Mouse (Mus musculus): Measurements from ENCODE around the gene Phyhipl. TPM values are rescaled to one million over a fixed set of nuclear protein-coding genes. Genes with fewer than 3 reads are reported as not detected.
A peak's percentile ranks its signal among the peaks of the same experiment; 100 is the strongest.

Phyhipl gene
- polyA plus RNA-seq (2016; fragmentation: Nextera tagmentation; extraction: Ambion mirVana): 131 and 135 TPM in 2 replicates

DNA sequence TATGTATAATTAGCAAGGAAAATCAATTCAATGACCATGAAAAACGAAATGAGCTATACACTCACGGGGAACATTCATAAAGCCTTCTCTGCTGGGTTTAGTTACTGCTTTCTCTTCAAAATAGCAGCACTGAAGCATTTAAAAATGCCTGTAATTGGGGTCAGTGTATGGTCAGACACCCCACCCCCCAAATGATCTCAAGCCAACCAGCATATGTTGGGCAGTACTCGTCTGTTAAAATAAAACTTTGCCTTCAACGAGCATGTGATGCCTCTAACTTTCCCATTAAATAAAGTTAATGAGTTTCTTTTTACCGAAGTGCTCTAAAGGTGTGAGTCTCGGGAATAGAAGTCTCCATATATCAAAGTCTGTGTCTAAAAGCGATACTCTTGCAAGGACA, at the start of gene Phyhipl:
Gene Phyhipl, minus strand, starts transcription at position 138 of the 400 bp plus-strand sequence.
- Histone ChIP-seq H3K4me3 (no peak within 1 kb of the TSS), H3K9ac (no peak within 1 kb of the TSS), H3K4me2 (replicated peaks) (no peak within 1 kb of the TSS), H3K9me3 (replicated peaks) (0 out of 2 replicates have a peak, but pooled peaks cover 5% of the 10 kb centered on the region), H3K27me3 (no peaks in the 10 kb centered on the region), H3K36me3 (no peaks in the 10 kb centered on the region), H3K27ac (no peak within 1 kb of the TSS), H3K4me1 (peaks cover 18% of the 10 kb centered on the region)
- peak; percentile 48; the same call in 1 of the 2 replicates for ATAC-seq (ENCODE audit: low FRiP score)
- WGBS: 42% methylated on average over 7 of the region's 7 CpGs

DNA sequence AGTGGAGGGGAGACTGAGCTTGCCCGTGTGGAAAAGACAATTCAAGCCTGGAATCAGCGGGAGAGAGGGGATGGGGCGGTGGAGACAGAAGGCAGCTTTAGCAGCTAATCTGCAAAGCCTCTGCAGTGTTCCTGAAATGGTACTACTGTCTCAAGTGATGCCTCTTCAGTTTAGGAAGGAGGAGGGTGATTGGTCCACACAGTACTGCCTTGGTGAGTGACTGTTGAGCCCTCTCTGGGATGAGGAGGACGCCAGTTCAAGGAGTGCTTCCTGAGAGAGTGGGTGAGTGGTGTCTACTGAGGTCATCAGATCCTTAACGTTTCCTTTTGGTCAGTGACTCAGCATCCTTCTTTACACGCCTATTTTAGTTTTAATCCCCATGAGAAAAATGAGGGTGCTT, 47.4 kb upstream of the Phyhipl start:
- ATAC-seq (ENCODE audit: low FRiP score): no peak
- Histone ChIP-seq H3K4me2 (replicated peaks) (no peak overlapping the region), H3K27me3 (no peaks in the 10 kb centered on the region), H3K36me3 (no peaks in the 10 kb centered on the region), H3K4me3 (no peak overlapping the region), H3K9ac (no peak overlapping the region), H3K9me3 (replicated peaks) (no peaks in the 10 kb centered on the region), H3K4me1 (no peaks in the 10 kb centered on the region), H3K27ac (no peak overlapping the region)
- WGBS: 67% methylated on average over 6 of the region's 6 CpGs

DNA sequence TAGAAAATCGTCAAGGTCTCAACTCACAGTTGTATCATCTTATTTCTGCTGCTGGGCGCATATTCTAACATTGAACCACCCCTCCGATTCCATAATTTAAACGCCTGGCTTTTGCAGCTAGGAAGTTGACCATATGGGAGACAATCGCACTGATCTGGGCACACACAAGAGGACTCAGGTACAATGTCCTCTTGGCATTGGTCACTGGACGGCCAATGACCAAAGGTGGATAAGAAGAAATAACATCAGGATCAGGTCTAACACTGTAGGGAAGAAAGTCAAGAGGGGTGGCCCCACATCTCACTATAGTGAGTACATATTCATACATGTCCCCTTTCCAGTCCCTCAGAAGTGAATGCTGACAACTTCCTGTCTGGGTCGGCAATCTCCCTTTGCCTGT, 43.8 kb upstream of the Phyhipl start:
- 92% methylated on average over 7 of the region's 7 CpGs for WGBS
- Histone ChIP-seq H3K4me1 (0 out of 2 replicates have a peak, but pooled peaks cover 2% of the 10 kb centered on the region), H3K27me3 (no peaks in the 10 kb centered on the region), H3K4me3 (no peak overlapping the region), H3K9ac (no peak overlapping the region), H3K36me3 (no peaks in the 10 kb centered on the region), H3K27ac (no peak overlapping the region), H3K4me2 (replicated peaks) (no peak overlapping the region), H3K9me3 (replicated peaks) (no peaks in the 10 kb centered on the region)
- ATAC-seq (ENCODE audit: low FRiP score): no peak

DNA sequence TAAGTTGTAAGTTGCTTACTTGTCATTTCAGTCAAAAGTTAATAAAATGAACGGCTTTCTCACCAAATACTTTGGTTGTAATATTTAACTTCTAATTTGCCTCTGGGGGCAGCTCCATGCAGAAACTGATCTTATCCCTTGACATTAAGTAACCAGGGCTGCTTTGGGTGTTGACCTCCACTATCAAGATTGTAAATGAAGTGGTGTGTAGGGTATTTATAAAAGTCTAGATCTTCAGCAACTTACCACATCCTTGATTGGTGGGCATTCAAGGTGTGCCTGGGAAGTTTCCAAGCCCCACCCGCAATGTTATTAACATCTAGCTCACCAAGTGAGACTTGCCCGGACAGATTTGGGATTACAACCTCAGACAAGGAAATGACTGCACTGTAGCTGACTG, 42.2 kb upstream of the Phyhipl start:
- no peak for ATAC-seq (ENCODE audit: low FRiP score)
- Histone ChIP-seq H3K4me3 (no peak overlapping the region), H3K4me1 (0 out of 2 replicates have a peak, but pooled peaks cover 2% of the 10 kb centered on the region), H3K9ac (no peak overlapping the region), H3K4me2 (replicated peaks) (no peak overlapping the region), H3K36me3 (no peaks in the 10 kb centered on the region), H3K27me3 (no peaks in the 10 kb centered on the region), H3K9me3 (replicated peaks) (no peaks in the 10 kb centered on the region), H3K27ac (no peak overlapping the region)
- WGBS: 93% methylated on average over 3 of the region's 3 CpGs

DNA sequence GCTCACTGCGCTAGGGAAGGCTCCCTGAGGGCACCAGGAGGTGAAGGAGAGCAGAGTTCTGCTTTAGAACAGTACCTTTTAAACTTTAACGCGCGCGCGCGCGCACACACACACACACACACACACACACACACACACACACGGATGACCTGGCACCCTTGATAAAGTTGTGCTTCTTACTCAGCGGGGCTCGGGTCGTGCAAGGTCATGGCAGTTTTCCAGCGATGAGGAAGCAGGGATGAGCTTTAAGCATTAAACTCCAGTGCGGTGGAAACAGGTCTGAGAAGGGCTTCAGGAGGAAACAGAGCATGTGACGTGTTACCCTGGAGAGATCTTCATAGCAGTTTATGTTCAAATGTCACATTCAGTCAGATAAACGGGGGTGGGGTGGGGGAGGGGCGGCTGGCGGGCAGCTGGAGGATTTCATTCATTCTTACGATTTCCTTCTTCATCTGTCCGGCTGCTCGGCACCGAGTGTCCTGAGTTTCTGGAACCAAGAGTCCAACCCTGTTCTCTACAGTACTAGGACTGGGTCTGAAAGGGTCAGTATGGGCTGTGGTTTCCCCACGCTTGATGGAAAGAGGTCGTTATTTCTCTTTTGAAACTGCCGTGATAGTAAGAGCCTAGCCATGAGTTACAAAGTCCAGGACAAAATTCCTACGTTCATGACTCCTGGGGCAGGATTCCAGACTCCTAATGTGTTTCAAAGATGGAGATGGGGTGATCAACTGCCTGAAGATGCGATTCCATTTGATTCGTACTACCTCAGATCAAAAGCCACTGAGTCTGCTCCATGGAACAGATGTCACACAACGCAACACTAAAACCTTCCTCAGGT, 41.2 kb upstream of the Phyhipl start:
- H3K9me3 ChIP-seq (replicated peaks): no peaks in the 10 kb centered on the region
- H3K9ac ChIP-seq: no peak overlapping the region
- 0 out of 2 replicates have a peak, but pooled peaks cover 2% of the 10 kb centered on the region for H3K4me1 ChIP-seq
- H3K4me2 ChIP-seq (replicated peaks): no peak overlapping the region
- WGBS: 85% methylated on average over 29 of the region's 29 CpGs
- H3K4me3 ChIP-seq: no peak overlapping the region
- ATAC-seq (ENCODE audit: low FRiP score): no peak
- no peak overlapping the region for H3K27ac ChIP-seq
- no peaks in the 10 kb centered on the region for H3K36me3 ChIP-seq
- no peaks in the 10 kb centered on the region for H3K27me3 ChIP-seq

DNA sequence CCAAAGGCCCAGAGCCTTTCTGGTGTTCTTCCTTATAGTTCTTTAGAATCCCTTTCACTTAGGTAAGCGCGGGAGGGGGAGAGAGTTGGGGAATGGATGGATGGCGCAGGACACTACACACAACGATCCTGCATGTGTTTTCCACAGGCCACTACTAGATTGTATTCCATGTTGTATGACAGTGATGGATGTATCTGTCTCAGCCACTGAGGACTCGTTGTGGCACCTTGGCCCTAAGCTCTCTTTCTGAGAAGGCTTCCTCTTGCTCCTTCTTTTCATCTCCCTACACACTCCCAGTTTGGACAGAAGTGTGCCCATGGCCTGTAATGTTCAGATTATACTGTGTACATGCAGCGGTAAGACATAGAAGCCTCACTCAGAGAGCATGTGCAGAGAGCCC, 33.6 kb upstream of the Phyhipl start:
- H3K27me3 ChIP-seq: no peaks in the 10 kb centered on the region
- H3K4me3 ChIP-seq: no peak overlapping the region
- no peak overlapping the region for H3K9ac ChIP-seq
- ATAC-seq (ENCODE audit: low FRiP score): no peak
- H3K27ac ChIP-seq: no peak overlapping the region
- H3K9me3 ChIP-seq (replicated peaks): peaks cover 5% of the 10 kb centered on the region; the same call in 1 of the 2 replicates
- peaks cover 6% of the 10 kb centered on the region for H3K4me1 ChIP-seq
- 80% methylated on average over 6 of the region's 6 CpGs for WGBS
- H3K4me2 ChIP-seq (replicated peaks): no peak overlapping the region
- no peaks in the 10 kb centered on the region for H3K36me3 ChIP-seq

DNA sequence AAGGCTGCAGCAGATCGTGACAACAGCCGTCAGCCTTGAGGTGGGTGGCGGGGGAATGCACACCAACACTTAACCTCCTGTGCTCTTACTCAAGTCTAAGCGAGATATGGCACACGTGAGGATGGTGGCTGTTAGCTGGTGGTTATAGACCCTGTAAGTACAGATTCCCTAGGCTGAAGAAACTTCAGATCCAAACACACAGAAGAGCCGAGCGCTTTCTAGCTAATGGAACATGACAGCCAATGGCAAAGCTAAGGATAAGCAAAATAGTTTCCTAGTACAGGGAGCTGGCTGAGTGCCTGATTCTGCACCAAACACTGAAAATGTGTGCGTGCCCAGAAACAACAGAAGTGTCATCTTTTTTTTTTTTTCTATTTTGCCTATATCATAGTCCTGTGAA, 33.1 kb upstream of the Phyhipl start:
- H3K4me1 ChIP-seq: peaks cover 6% of the 10 kb centered on the region
- no peaks in the 10 kb centered on the region for H3K36me3 ChIP-seq
- no peak for ATAC-seq (ENCODE audit: low FRiP score)
- 61% methylated on average over 8 of the region's 8 CpGs for WGBS
- H3K9me3 ChIP-seq (replicated peaks): peaks cover 5% of the 10 kb centered on the region; the same call in 1 of the 2 replicates
- H3K9ac ChIP-seq: no peak overlapping the region
- H3K4me2 ChIP-seq (replicated peaks): no peak overlapping the region
- no peak overlapping the region for H3K27ac ChIP-seq
- no peaks in the 10 kb centered on the region for H3K27me3 ChIP-seq
- no peak overlapping the region for H3K4me3 ChIP-seq

DNA sequence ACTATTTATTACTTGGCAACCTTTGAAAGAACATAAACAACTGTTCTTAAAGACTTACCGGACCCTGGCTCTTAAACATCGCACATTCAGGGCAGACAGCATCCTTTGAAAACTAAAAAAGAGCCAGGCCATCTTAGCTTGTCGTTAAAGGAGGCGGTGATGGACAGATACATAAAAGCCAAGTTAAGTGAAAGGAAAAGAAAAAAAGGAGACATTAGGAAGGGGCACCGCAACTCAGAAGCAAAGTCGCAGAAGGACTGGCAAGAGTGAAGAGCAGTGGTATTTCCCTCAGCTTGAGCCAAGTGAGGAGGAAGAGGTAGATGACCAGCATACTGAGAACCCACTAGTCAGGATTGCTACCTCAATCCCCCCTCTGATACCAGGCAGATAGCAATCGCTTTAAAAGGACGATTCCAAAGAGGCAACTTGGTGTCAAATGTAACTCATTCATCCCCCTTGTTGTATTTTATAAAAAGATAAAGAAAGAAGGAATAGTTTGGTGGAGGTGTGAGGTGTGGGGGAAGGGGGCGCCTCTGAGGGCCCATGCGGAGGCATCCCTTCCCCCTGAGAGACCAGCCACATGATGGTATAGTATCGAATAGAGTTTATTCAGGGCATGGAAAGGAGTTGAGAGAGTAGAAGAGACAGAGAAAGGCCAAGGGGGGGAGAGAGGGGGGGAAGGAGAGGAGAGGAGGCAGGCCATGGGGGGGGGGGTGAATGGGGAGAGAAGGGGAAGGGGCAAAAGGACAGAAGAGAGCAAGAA, 31.4 kb upstream of the Phyhipl start:
- H3K4me1 ChIP-seq: peaks cover 6% of the 10 kb centered on the region
- H3K36me3 ChIP-seq: no peaks in the 10 kb centered on the region
- no peak overlapping the region for H3K4me3 ChIP-seq
- H3K27me3 ChIP-seq: no peaks in the 10 kb centered on the region
- H3K27ac ChIP-seq: 0 out of 2 replicates have a peak overlapping the region, but pooled peaks have one; percentile 23
- no peak for ATAC-seq (ENCODE audit: low FRiP score)
- H3K9me3 ChIP-seq (replicated peaks): peaks cover 5% of the 10 kb centered on the region; the same call in 1 of the 2 replicates
- H3K9ac ChIP-seq: no peak overlapping the region
- no peak overlapping the region for H3K4me2 ChIP-seq (replicated peaks)
- WGBS: 39% methylated on average over 11 of the region's 11 CpGs

DNA sequence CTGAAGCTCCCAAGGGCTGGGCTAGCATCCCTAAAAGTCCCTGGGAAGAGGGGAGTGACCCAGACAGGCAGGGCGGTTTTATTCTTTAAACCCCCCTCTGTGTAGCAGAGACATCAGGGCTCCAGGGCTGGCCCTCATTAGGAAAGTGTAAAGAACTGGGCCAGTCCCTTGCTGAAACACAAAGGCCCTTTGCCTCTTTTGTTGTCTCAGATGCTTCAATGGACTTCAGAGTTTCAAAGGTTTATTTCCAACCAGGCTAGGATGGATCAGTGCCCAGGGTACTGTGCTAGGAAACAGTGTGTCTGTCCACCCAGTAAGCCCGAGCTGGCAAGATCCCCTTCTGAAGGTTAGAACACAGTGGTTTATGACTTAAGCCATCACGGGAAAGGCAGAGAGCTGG, 30.7 kb upstream of the Phyhipl start:
- no peak overlapping the region for H3K4me3 ChIP-seq
- 0 out of 2 replicates have a peak overlapping the region, but pooled peaks have one; percentile 23 for H3K27ac ChIP-seq
- H3K4me1 ChIP-seq: peaks cover 6% of the 10 kb centered on the region
- no peaks in the 10 kb centered on the region for H3K27me3 ChIP-seq
- peak; percentile 73 for ATAC-seq (ENCODE audit: low FRiP score)
- WGBS: 8% methylated on average over 3 of the region's 3 CpGs
- no peak overlapping the region for H3K4me2 ChIP-seq (replicated peaks)
- H3K9me3 ChIP-seq (replicated peaks): peaks cover 5% of the 10 kb centered on the region; the same call in 1 of the 2 replicates
- no peak overlapping the region for H3K9ac ChIP-seq
- no peaks in the 10 kb centered on the region for H3K36me3 ChIP-seq

DNA sequence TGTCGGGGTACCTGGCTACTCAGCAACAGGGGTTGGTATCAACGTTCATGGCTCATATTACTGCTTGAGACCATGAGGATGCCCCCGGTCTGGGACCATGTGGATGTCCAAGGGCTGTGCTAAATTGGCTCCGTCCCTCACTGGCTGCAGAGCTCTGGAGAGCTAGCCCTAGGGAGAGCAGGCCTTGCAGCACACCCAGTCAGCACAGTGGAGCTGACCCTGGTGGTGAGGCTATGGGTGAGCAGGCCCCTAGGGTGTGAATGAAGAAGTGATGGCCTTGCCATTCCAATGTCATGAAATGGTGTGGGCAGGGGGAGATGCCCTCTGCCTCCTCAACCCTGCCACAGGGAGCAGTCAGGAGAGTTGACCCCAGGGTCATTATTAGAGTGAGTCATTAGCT, 27.7 kb upstream of the Phyhipl start:
- Histone ChIP-seq H3K9ac (no peak overlapping the region), H3K4me2 (replicated peaks) (no peak overlapping the region), H3K27me3 (no peaks in the 10 kb centered on the region), H3K4me3 (no peak overlapping the region), H3K27ac (no peak overlapping the region), H3K9me3 (replicated peaks) (peaks cover 5% of the 10 kb centered on the region; the same call in 1 of the 2 replicates), H3K36me3 (no peaks in the 10 kb centered on the region), H3K4me1 (peaks cover 6% of the 10 kb centered on the region)
- 87% methylated on average over 4 of the region's 4 CpGs for WGBS
- no peak for ATAC-seq (ENCODE audit: low FRiP score)

DNA sequence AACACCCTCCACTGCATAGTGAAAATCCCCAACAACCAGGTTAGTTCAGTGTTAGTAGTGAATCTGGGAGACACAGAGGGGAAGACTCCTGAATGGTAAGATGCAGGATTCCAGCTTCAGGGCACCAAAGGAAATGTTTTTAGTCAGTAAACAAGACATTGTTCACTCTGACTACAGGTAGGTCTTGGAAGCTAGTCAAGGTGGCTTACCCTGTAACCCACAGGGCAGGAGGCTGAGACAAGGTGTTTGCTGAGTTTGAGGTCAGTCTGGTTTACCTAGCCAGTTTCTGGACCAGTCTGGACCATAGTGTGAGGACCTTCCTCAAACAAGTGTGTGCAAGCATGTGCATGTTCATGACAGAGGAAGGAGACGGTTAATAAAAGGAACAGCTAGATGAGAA, 22.2 kb upstream of the Phyhipl start:
- WGBS: 100% methylated on average over 1 of the region's 1 CpGs
- no peak for ATAC-seq (ENCODE audit: low FRiP score)
- H3K9me3 ChIP-seq (replicated peaks): no peaks in the 10 kb centered on the region
- H3K4me1 ChIP-seq: no peaks in the 10 kb centered on the region
- no peaks in the 10 kb centered on the region for H3K27me3 ChIP-seq
- no peak overlapping the region for H3K9ac ChIP-seq
- H3K27ac ChIP-seq: no peak overlapping the region
- no peaks in the 10 kb centered on the region for H3K36me3 ChIP-seq
- H3K4me2 ChIP-seq (replicated peaks): no peak overlapping the region
- no peak overlapping the region for H3K4me3 ChIP-seq

DNA sequence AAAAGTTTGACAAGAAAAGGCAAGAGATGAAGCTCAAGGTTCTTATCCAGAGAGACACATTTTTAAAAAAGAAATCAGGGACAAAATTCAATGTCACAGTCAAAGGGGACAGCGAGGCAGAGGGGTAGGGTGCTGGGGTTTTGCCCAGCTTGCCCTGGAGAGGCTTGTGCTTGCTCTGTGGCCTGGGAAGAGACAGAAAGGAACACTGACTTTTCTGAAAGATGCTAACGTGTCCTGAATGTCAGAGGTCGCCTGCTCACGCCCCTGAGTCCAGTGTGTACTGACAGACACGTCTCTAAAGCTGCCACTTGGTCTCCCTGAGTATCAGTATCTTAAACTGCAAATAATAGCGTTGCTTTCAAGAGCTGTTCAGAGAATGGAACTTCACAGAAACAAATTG, 507 bp upstream of the Phyhipl start:
- Histone ChIP-seq H3K36me3 (no peaks in the 10 kb centered on the region), H3K27ac (no peak overlapping the region), H3K9me3 (replicated peaks) (0 out of 2 replicates have a peak, but pooled peaks cover 5% of the 10 kb centered on the region), H3K4me2 (replicated peaks) (no peak overlapping the region), H3K4me3 (no peak overlapping the region), H3K27me3 (no peaks in the 10 kb centered on the region), H3K9ac (no peak overlapping the region), H3K4me1 (peaks cover 18% of the 10 kb centered on the region)
- 24% methylated on average over 6 of the region's 6 CpGs for WGBS
- ATAC-seq (ENCODE audit: low FRiP score): no peak
